Mouse (Mus musculus) cortical plate, adult 2 months (tissue): Measurements from ENCODE around the gene Tyms. TPM values are rescaled to one million over a fixed set of nuclear protein-coding genes. Genes with fewer than 3 reads are reported as not detected.
"Not testable (repeated sequence)": the region's sequence is repeated elsewhere in the genome, so short reads cannot be mapped to it uniquely, and the experiment has no call there.

ENCODE experiments used
- H3K27ac ChIP-seq: fragments of 200-500 bp; 2 replicates; pipeline ENCODE4 v1.5.1; 2012; ENCODE audit warnings: low read length, control low read depth, inconsistent platforms; ENCODE audit not compliant: insufficient read depth
- H3K4me1 ChIP-seq: fragments of 200-500 bp; 2 replicates; pipeline ENCODE4 v1.6.1; 2011; ENCODE audit warnings: low read length; ENCODE audit not compliant: control insufficient read depth, insufficient read depth
- H3K4me3 ChIP-seq: fragments of 200-500 bp; 2 replicates; pipeline ENCODE4 v1.5.1; 2011; ENCODE audit warnings: mild to moderate bottlenecking, low read length, control low read depth; ENCODE audit not compliant: insufficient read depth
- CTCF ChIP-seq: fragments of 200-500 bp; IDR thresholded peaks from 2 replicates; pipeline ENCODE4 v1.5.1; 2011; ENCODE audit warnings: mild to moderate bottlenecking, control low read depth, low read length; ENCODE audit not compliant: insufficient read depth; ENCODE audit errors: extremely low read depth
- POLR2A ChIP-seq: fragments of 200-500 bp; IDR thresholded peaks from 2 replicates; pipeline ENCODE4 v1.6.1; 2011; ENCODE audit warnings: mild to moderate bottlenecking, low read length, control low read depth; ENCODE audit not compliant: insufficient read depth; ENCODE audit errors: extremely low read depth
- polyA plus RNA-seq: library from polyadenylated mRNA; depleted of rRNA; stranded (reverse); fragments of >200 nt; gene quantifications from 2 replicates; pipeline ENCODE4 v1.2.3, GENCODE M21; 2012

Tyms gene
- polyA plus RNA-seq, 1 experiment = 4.0 TPM

DNA sequence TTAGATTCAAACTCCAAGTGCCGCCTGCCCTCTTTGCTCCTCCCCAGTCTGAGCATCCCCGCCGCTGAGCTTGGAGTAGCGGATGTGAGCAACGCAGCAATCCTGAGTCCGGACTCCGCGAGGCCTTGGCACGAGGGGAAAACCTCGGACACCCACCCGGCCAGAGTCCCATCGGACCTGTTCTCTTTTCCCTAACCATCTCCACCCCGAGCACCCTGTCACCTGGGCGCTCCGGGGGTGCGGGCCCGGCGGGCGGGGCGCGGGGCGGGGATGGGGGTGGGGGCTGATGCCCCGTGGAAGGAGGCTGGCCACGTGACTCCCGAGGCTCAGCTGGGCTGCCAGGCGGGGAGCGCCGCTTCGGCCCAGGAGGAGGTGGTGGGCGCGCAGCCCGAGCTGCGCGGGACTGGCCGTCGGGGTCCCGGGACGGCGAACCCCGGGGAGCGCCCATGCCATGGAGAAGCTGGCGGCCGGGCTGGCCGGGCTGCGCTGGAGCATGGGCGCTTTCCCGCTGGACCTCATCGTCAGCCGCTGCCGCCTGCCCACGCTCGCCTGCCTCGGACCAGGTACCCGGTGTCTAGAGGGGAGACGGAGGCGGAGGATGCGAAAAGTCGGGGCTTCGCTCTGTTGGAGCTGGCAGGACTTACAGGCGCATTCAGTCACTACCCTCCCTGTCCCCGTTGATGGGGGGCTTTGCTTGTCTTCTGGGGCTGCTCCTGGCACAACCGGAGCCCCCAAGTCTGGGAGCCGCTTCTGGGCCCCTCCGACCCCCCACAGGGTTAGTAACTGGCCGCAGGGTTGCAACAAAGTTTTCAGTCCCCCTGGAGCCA is 31.6 kb upstream of the Tyms start, which contains the start of gene Garem2:
Garem2 (plus strand) TSS at position 321 of the 827 bp plus-strand sequence.
- Histone ChIP-seq H3K4me1 (no peaks in the 10 kb centered on the region), H3K4me3 (peak within 1 kb of the TSS; percentile 14), H3K27ac (no peak within 1 kb of the TSS)
- TF ChIP-seq CTCF (no peak), POLR2A (no peak)

DNA sequence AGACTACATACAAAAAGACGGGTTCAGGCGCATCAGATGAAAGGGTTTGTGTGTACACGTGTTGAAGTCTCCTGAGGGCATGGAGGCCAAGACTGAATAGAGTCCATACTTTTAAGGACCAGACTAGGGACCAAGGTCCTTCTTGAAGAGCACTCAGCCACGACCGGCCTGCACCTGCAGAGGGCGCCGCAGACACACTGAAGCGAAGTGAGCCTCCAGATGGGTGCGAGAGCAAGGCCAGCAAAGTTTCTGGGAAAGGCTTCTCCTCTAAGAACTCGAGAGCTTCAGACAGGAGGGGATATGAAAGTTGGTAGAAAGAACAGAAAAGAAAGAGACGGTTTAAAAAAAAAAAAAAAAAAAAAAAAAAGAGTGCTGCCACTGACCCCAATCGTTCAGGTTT is 30.9 kb upstream of the Tyms start:
- Histone ChIP-seq H3K27ac (no peak overlapping the region), H3K4me3 (peak overlapping the region; percentile 14; the same call in 1 of the 2 replicates), H3K4me1 (no peaks in the 10 kb centered on the region)
- TF ChIP-seq POLR2A (no peak), CTCF (peak; percentile 54)

DNA sequence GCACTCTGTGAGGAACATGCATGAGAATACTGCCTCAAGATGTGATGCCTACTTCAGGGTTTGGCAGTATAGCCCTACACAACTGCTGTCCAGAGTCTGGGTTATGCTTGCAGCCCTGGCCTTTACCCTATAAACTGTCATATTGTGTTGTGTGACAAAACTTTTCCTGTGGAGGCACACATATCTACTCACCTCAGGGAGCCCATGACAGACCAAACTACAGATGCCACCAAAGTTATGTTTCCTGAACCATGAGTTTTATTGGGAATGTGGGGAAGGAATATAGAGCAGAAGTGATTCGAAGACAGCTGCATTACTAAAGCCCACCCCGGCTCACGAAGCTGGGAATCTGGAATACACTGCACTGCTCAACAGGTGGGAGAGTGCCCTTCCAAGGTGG is 29.9 kb upstream of the Tyms start:
- Histone ChIP-seq H3K27ac (no peak overlapping the region), H3K4me3 (no peak overlapping the region), H3K4me1 (no peaks in the 10 kb centered on the region)
- TF ChIP-seq CTCF = no peak
- no peak for TF ChIP-seq POLR2A

DNA sequence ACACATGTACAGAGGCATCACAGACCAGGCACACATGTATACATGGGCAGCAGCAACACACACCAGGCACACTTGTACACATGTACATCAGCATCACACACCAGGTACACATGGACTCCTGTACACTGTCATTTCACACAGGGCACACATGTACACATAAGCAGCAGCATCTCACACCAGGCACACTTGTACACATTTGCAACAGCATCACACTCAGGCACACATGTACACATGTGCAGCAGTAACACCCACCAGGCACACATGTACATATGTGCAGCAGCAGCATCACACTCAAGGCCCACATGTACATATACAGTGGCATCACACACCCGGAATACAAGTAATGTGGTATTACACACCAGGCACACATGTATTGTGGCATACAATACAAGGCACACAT is 24.8 kb upstream of the Tyms start:
- Histone ChIP-seq H3K4me1 (no peaks in the 10 kb centered on the region), H3K27ac (no peak overlapping the region), H3K4me3 (no peak overlapping the region)
- TF ChIP-seq CTCF (no peak), POLR2A (no peak)

DNA sequence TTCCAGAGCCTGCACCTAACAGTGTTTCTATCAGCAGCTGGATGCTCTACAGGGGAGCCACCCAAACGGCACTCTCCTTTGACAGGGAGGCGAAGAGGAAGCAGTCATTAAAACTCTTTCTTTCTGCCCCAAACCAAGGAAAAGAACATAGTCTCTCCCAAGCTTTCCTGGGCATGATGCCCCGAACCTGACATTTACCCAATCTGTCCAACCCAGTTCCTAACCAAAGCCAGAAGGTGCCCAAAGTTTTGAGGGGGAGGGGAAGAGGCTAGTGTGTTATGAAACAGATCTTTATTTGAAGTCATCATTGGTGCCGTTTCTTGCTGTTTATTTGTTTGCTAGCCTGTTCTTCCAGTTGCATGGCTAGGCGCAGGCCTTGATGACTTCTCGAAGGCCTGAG is 22.3 kb upstream of the Tyms start:
- Histone ChIP-seq H3K27ac (no peak overlapping the region), H3K4me3 (no peak overlapping the region), H3K4me1 (no peaks in the 10 kb centered on the region)
- TF ChIP-seq CTCF (no peak), POLR2A (no peak)

DNA sequence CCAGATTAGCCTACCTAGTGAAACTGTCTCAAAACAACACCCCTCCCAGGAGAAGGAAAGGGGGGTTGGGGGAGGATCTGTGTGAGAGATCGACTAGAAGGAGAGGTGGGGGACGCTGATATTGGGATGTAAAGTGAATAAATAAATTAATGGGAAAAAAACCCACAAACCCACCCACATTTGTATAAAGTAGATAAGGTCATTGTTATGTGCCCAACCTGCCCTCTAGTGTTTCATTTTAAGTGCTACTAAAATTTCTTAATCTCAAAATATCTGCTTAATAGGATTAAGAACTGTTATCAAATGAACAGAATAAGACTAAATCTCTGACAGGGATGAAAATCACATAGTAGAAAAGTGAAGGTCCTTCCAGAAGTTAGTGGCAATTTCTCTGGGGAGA is 21.0 kb upstream of the Tyms start:
- no peaks in the 10 kb centered on the region for H3K4me1 ChIP-seq
- H3K4me3 ChIP-seq = no peak overlapping the region
- TF ChIP-seq POLR2A (no peak), CTCF (no peak)
- no peak overlapping the region for H3K27ac ChIP-seq

DNA sequence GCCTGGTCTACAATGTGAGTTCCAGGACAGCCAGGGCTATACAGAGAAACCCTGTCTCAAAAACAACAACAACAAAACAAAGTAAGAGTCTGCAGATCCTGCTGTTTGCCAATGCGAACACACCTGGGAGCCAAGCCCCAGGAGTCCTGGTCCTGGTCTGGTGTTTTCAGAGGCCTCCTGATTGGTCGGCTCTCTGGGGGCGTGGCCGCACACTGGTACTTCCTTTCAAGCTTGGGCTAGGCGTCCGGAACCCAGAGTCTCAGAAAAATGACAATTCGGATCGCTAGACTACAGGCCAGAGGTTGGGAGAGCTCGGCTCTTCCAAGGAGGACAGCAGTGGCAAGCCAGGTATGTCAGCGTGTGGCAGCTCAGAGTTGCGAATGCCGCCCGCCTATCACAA is 19.3 kb upstream of the Tyms start:
- Histone ChIP-seq H3K4me1 (no peaks in the 10 kb centered on the region), H3K27ac (no peak overlapping the region), H3K4me3 (no peak overlapping the region)
- TF ChIP-seq CTCF (no peak), POLR2A (no peak)

DNA sequence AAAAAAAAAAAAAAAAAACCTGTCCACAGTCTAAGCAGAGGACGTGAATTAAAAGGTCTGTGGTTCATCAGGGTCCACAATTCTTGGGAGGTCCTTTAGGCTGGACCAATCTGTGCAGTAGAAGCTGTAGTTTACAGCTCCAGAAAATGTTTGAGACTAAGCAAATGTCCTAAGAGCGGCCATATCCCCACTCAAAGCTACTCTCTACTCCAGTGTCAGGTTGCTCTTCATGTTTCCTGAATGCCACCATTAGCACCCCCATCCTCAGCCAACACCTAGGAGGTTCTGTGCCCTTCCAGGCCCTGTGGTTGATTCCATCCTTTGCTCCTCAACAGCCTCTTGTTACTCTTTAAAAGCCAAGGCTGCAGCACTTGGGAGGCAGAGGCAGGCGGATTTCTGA is 1.0 kb downstream of the Tyms start:
- Histone ChIP-seq H3K27ac (no peak overlapping the region), H3K4me3 (no peak overlapping the region; the same call in 1 of the 2 replicates), H3K4me1 (no peaks in the 10 kb centered on the region)
- TF ChIP-seq CTCF (no peak), POLR2A (no peak)

DNA sequence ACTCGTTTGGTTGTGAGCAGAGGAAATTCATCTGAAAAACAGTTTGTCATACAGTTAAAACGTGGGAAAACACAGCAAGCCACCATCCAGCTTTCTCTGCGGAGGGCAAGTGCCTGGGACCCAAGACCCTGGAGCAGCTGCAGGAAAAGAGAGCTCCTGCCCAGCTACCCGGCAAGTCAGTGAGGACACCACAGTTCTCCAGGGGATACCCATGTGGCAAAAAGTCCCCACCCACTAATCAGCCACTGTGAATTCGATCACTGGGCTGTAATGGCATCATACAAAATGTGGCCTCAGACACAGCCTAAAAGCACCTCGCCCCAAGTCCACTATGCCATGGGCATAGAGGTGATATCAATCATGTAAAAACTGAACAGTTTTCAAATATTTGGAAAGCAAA is 1.7 kb downstream of the Tyms start:
- Histone ChIP-seq H3K27ac (no peak overlapping the region), H3K4me3 (no peak overlapping the region), H3K4me1 (no peaks in the 10 kb centered on the region)
- TF ChIP-seq CTCF (no peak), POLR2A (no peak)

DNA sequence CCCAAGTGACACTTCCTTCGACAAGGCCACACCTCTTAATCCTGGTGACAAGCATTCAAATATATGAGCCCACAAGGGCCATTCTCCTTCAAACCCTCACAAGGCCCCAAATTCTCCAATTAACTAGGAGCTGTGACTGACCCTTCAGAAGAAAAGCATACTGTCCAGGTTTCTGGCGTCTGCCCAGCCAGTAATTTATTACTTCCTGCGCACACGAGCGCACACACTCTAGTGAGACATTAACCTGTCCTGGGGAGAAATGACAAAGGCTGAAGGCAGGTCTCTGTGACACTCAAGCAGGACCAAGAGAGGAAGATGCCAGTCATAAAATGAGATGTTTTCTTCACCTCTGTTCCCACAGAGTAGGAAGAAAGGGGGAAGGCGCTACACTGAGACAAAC is 5.7 kb downstream of the Tyms start:
- Histone ChIP-seq H3K4me3 (no peak overlapping the region), H3K27ac (no peak overlapping the region), H3K4me1 (no peaks in the 10 kb centered on the region)
- TF ChIP-seq CTCF (no peak), POLR2A (no peak)

DNA sequence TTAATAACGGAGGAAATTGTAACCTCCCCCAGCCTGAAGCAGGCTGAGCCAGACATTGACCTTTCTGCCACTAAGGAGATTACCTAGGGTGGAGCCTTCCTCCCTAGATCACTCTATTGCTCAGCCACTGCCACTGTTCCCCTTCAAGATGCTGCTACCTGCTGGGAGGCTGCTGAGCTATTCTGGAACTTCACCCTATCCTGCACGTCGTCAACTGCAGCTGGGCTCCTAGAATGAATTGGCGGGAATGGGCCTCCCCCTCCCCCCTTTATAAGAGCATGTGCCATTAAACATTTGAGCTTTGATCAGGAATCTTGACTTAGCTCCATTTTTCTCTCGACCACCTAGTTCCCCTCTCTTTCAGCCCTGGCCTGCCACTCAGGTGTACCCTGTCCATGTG is 13.8 kb downstream of the Tyms start:
- H3K4me1 ChIP-seq, H3K4me3 ChIP-seq, H3K27ac ChIP-seq: not testable (repeated sequence)
